Mouse (Mus musculus): Measurements from ENCODE around the gene Pik3cg. TPM values are rescaled to one million over a fixed set of nuclear protein-coding genes. Genes with fewer than 3 reads are reported as not detected.

Gene Pik3cg
- polyA plus RNA-seq, 1 experiment = 2.5 TPM

DNA sequence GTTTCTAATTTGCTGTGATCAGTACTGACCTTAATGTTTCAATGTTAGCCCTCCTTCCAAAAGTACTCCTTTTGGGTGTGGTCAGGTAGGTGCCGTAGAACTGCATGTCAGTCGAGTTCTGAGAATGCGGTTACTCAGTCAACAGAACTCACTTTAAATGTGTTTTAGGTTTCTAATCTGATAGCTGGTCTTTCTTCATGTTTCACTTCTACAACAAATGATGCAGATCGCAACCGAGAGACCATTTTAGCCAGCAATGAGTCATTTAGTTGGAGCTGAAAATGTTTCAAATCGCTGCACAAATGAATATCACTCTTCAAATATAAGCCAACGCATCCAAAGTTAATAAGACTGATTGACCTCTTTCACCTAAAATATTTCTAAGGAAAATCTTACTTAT lies 6.5 kb downstream of the Pik3cg start:
- no peak for DNase-seq (ENCODE audit: extremely low spot score in 1 of 2, low spot score in 1 of 2)

DNA sequence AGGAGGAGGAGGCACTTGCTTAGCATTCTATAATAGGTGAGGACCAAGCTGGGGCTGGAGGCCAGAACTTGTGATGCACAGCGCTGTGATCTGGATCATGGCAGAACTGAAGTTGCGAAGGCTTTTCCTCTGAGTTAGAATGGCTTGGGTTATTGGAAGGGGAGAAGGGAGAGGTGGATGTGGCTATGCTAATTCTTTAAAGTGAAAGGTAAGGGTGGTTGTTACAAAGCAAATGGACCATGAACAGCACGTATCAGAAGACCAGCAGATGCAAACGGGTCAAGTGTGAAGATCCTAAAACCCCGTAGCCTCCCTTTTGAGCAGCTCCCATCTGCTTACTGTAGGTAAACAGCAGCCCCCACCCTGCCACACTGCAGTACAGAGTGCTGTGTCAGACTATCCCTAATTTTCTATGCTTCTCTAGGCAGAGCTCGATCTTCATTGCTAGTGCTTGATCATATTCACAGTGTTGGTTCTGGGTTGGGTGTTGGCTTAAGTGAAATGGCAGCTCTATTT lies 7.3 kb downstream of the Pik3cg start:
- no peak for DNase-seq (ENCODE audit: extremely low spot score in 1 of 2, low spot score in 1 of 2)

DNA sequence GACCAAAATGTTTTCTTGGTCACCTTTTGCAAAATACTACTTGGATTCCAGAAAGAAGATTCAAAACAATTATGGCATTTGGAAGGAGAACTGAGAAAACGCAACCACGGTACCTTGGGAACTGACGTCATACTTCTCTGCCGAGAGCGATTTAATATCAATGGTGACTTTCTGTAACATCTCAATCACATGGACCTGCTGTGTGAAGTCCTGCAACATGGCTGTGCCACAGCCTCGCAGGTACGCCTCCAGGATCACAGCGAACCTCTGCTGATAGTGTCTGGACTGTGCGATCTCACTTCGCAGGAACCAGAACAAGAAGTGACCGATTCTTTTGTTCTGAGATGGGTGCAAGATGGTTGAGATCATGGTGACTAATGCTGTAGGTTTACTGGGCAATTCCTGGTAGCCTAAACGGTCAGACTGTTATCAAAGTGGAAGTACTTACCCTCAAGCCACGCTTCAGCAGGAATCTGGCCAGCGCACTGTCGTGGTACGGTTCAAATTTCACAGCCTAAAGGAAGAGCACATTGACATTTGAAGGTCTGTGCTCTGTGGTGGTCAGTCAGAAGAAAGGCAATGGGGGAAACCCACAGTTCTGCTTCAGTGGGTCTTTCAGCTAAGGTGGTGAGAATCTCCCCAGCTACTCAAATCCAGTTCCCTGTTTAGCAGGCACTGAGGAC lies 7.9 kb downstream of the Pik3cg start:
- DNase-seq (ENCODE audit: extremely low spot score in 1 of 2, low spot score in 1 of 2) = no peak

DNA sequence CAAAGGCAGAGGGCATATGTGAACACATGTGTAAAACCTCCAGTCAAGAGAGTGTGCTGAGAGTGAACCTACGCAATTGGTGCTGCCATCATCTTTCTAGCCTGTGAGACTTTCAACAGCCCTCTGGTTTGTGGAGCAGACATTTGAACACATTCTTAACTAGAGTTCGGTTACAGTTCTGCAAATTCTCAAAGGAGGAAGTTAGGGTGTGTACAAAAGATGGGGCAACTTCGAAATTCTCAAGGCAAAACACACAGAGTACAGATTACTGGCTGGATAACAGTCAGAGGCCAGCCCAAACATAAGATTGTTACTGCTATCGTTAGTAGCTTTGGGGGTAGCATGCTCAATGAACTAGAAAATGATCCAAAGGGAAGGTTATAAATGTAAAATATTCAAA lies 9.0 kb downstream of the Pik3cg start:
- DNase-seq (ENCODE audit: extremely low spot score in 1 of 2, low spot score in 1 of 2) = no peak

DNA sequence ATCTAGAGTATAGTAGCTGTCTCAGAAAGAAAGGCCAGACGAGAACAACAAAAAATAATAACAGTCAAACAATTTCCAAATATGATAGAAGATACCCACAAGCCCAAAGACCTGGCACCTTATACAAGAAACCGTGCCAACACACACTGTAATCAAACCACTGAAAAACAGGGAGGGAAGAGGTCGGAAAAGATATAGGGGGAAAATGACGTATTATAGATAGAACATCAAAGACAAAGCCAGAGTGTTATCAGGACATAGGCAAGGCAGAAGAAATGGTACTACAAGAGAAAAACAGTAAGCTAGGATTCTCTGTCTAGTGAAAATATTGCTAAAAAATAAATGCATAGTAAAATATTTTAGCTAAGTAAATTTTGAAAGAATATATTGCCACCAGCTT lies 10.4 kb downstream of the Pik3cg start:
- DNase-seq (ENCODE audit: extremely low spot score in 1 of 2, low spot score in 1 of 2) = no peak

DNA sequence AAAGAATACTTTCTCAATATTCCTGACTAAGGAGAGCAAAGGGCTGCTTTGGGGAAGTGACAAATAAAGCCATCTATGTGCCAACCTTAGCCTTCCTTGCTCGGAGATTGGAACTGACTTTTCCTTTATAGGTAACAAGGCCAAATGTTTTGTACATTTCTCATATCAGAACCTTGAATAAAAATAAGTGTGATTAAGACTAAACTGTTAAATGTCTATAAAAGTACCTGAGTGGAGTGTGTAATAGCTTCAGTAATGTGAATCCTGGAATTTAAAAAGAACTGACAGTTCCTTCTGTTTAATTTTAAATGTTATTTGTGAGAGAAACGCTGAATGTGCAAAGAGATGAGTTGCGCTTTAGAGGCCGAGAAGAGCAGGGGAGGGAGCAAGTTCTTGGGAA lies 13.5 kb downstream of the Pik3cg start:
- no peak for DNase-seq (ENCODE audit: extremely low spot score in 1 of 2, low spot score in 1 of 2)

DNA sequence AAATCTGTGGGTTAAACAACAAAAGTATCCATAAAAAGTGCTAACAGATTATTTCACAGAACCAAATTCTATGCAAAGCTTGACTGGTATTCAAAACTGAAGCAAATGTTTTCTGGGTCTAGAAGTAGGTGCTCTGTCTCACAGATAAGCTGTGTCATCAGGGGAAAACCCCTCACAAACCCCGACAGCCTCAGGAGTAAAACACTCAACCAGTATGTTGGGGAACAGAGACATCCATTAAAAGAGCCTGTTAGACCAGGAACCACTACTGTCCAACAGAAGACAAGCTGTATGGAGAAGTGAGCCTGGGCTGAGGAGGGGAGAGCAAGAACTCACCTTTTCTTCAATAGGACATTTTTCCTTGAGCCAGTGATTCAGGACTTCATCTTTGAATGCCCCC lies 14.1 kb downstream of the Pik3cg start:
- DNase-seq (ENCODE audit: extremely low spot score in 1 of 2, low spot score in 1 of 2) = no peak

DNA sequence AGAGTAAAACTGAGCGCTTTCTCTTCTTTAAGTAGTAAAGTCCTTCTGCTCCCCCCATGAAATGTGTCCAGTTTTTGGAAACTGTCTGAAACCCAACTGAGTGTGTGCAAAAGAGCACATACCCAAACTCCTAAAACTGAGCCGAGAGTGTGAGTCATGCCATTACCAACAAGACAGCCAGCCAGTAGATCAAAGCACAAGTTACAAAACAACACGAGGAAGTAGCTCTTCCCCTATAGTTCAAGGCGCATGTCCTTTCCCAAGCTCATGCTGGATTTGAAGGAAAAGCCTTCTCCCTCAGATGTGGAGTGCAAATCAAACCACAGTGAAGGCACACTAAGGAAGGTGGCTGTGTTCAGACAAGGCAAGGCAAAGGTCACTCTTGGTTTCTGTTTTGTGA lies 17.5 kb downstream of the Pik3cg start:
- no peak for DNase-seq (ENCODE audit: extremely low spot score in 1 of 2, low spot score in 1 of 2)

DNA sequence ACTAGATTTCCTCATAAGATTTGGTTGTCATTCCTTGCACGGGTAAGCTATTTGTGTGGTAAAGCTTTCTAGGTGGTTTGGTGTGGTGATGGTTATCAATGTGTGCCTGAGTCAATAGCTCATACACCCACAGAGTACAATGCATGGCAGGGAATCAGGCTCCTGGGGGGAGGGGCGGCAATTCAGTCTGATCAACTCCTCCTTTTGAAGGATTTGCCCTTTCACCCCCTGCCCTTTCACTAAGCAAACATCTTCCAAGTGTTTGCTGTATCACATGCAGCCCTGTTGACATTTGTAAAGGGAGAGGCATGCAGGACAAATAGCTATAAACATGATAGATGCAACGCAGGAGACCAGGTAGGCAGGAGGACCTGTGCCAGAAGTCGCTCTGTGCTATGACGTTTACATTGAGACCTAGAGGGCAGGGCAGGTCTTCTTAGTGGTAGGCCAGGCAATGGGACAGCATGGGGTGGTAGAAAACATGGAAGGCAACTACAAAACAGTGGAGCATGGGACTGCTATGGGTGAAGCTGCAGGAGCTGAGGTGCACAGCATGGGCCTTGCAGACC lies 20.7 kb downstream of the Pik3cg start:
- no peak for DNase-seq (ENCODE audit: extremely low spot score in 1 of 2, low spot score in 1 of 2)

DNA sequence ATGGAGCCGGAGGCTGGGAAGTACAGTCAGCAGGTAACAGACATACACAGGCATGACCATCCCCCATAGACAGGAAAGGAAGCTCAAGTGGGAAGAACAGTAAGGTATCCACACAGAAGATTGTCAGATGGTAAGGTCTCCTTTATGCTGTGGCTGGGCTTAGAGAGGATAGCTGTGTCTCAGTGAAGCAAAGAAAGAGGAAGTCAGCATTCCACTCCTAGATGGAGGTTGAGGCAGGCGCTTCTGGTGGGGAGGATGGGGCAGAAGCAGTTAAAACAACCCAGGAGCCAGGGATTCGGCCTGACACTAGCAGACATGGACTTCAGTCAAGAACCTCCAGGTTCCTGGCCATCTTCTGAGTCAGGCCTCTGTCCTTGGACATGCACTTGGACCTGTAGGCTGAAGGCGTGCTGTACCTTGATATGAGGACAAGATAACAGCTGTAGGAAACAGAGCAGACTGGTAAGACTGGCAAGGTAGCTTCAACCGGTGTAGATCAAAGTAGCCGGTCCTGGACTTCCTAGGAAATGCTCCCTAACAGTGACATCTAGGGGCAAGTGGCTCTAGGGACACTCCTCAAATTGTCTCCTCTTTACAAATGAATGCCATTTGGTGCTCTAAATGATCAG lies 21.7 kb downstream of the Pik3cg start:
- no peak for DNase-seq (ENCODE audit: extremely low spot score in 1 of 2, low spot score in 1 of 2)

DNA sequence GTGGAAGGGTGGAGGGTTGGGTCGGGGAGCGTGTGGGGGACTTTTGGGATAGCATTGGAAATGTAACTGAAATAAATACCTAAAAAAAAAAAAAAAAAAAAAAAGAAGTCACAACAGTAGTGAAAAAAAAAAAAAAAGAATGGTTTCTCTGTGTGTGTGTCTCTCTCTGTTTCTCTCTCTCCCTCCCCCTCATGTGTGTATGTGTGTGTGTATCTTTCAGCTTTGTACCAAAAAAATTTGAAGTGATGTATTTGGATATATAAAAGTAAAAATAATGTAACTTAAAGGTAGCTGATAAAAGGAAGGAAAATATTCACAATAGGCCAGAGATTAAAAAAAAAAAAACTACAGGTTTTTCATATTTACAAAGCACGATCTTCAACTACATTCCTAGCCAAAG lies 23.6 kb downstream of the Pik3cg start:
- DNase-seq (ENCODE audit: extremely low spot score in 1 of 2, low spot score in 1 of 2) = no peak

DNA sequence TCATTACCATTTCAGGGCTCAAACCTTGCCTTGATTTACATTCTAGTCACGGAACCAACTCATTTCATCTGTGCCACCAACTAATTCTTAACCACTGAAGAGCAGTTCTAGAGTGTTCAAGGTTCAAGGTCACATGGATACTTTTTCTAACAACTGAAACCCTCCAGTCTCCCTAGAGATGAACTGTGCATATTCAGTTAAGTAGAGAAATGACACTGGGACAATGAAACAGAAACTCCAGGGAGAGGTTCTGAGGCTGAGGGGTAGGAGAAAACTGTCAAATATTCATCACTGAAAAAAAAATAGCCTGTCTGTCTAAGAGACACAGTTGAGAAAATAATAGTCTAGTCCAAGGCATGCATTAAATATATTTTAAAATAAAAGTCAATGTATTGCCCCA lies 24.9 kb downstream of the Pik3cg start:
- DNase-seq (ENCODE audit: extremely low spot score in 1 of 2, low spot score in 1 of 2) = peak in 1 of 2 experiments; percentile 11

DNA sequence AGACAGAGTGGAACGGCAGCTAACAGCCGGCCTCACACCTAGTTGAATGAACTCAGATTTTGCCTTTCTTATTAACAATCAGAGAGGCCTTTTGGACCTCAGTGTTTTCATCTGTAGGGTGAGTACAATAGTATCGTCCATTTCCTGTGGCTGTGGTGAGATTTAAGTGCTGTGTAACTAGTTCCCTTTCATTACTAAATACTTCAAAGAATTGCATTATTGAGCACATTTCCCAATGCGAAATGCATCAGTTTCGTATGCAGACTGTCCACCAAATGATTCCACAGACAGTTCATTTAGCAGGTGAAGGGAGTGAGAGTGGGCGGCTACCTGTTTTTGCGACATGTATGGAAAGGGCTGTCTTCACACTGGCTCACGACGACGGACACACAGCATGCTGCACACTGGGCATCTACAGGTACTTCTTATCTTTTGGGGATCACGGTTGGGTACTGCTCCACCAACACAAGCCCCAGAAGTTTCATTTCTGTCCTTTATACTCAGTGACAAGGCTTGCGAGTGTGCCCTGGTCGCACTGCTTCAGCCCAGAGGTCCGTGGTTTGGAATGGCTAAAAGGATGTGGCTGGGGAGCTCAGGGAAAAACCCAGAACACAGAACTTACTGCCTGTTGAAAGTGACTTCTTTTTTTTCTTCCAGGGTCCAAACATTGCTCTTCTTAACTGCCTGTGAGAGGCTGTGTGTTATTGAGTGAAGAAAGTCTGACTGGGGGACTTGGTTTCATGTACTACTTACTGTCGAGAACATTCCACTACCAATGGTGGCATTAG lies 25.6 kb downstream of the Pik3cg start:
- DNase-seq (ENCODE audit: extremely low spot score in 1 of 2, low spot score in 1 of 2) = no peak

DNA sequence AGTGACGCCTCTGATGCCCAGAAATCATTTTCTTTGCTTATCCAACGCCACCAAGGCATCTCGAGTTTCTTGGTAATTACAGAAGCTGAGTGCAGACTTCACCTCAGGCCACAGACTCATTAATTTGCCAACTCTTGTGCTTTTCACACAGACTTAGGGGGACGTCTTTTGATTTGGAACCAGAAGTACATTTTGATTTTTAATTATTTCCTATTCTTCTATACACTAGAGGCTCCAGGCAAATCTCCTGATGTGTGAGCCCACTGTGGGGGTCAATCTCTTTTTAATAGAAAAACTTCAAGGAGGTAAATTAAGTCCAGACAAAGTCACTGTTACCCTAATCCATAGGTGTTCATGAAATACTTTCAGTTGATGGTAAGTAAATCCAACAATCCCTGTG lies 26.6 kb downstream of the Pik3cg start:
- no peak for DNase-seq (ENCODE audit: extremely low spot score in 1 of 2, low spot score in 1 of 2)

DNA sequence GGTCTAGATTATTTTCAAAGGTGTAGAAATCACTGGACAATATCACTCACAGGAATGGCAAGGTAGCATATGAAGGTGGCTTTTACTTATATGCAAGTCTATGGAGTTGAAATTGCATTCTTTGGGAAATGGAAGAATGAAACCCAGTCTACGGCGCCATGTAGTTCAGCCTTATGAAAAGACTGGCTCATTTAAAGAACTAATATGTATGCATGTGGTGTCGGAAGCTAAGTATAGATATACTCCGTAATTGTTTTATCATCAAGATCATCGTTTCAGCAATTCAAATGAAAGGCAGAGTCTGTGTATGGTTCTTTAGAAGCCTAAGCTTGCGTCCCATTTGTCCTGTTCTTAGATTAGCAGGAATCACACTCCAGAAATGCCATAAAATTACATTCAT lies 34.0 kb downstream of the Pik3cg start:
- no peak for DNase-seq (ENCODE audit: extremely low spot score in 1 of 2, low spot score in 1 of 2)

DNA sequence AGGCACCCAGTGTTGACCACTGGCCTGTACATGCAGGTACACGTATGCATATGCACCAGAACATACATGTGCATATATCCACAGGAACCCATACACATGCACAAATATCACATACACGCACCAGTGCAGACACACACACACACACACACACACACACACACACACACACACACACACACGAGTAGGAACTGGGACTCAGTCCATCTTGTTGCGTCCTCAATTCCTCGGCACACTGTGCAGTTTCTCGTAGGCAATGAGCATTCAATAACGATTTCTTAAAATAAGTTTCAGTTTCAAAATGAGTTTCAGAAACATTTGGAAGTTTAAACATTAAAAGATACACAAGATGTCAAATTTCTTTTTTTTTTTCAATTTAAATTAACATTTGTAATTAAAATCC lies 35.6 kb downstream of the Pik3cg start:
- DNase-seq (ENCODE audit: extremely low spot score in 1 of 2, low spot score in 1 of 2) = no peak

DNA sequence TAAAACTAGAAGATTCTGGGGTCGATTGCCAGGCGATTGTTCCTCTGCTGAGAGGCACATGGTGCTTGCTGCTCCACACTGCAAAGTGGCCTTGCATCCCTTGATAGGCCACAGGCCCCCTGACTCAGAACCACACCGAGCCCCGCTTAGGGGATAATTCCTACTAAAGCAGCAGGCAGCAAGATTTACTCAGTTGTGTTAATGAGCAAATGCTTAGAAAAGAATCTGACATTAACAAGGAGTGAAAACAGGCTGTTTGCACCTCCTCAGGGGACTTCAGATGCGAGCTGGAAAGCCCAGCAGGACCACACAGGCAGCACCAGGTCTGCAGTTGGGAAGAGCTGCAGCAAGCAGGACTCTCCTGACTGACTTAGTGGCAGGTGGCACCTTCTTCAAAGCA lies 39.3 kb downstream of the Pik3cg start:
- no peak for DNase-seq (ENCODE audit: extremely low spot score in 1 of 2, low spot score in 1 of 2)

DNA sequence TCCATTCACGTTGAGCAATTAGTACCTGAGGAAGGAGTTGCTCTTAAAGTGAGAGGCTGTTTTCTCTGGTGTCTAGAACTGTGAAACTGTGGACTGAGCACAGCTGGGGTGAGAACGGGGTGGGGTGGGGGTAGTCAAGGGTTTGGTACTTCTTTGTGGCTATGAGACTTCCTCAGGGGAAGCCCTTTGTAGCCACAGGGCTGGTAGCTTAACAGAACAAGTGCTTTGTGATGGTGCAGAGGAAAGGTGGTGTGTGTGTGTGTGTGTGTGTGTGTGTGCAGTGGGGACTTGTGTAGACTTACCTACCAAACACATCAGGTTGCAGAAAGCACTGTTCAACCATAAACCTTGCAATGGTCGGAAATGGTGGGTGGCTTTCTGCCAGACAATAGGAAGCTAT lies 39.7 kb downstream of the Pik3cg start:
- no peak for DNase-seq (ENCODE audit: extremely low spot score in 1 of 2, low spot score in 1 of 2)

DNA sequence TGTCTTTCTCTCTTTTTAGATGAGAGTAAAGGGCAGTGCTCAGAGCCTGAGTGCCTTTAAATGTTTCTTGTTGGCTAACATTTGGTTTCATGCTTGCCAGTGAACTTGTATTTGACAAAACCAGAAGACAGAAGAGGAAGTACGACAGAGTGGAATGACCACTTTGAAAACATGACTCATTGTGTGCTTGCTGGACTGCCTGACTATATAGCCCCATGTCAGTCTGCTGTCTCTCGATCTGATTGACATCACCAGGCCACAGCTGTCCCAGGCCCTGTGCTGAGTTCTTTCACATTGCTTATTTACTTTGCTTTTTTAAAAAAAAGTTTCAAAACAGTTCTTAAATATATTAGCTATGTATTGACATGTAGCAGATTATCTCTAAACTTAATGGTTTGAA lies 44.8 kb downstream of the Pik3cg start:
- DNase-seq (ENCODE audit: extremely low spot score in 1 of 2, low spot score in 1 of 2) = no peak

DNA sequence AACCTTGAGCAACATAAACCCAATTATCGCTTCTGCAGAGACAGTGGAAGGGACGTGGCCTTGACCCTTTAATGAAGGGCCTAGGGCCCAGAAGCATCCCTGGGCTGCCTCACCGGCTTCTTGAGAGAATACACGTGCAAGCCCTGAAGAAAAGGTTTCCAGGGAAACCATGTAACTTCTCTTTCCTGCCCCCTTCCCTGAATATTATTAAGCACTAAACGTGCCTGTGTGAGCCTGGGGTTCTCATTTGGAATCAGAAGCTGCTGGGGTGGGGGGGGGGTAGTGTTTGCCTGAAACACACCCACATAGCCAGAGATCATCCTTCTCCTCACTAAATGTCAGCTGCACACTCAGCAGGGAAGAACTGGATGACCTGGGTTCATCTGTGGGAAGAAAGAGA lies 49.7 kb downstream of the Pik3cg start:
- no peak for DNase-seq (ENCODE audit: extremely low spot score in 1 of 2, low spot score in 1 of 2)

DNA sequence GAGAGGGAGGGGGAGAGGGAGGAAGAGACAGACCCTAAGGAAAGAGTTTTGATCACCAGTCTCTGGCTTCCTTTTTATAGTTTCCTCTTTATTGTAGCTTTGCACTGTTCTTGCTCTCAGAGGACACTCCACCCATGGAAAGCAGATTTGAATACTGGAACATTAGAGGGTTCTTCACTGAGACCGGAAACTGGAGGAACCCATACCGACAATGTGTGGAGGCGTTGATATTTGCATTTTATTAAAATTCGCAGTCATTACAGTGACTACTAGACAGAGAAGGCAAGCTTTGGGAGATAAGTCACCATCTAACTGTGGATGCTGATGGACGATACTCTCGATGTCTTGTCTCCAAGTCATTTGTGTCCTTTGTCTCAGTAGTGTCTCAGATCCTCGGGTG lies 61.9 kb downstream of the Pik3cg start:
- no peak for DNase-seq (ENCODE audit: extremely low spot score in 1 of 2, low spot score in 1 of 2)

All from frontal cortex, adult 2 months (tissue).